Mouse (Mus musculus): ENCODE data around the gene Xpo6.

The Xpo6 gene

DNA sequence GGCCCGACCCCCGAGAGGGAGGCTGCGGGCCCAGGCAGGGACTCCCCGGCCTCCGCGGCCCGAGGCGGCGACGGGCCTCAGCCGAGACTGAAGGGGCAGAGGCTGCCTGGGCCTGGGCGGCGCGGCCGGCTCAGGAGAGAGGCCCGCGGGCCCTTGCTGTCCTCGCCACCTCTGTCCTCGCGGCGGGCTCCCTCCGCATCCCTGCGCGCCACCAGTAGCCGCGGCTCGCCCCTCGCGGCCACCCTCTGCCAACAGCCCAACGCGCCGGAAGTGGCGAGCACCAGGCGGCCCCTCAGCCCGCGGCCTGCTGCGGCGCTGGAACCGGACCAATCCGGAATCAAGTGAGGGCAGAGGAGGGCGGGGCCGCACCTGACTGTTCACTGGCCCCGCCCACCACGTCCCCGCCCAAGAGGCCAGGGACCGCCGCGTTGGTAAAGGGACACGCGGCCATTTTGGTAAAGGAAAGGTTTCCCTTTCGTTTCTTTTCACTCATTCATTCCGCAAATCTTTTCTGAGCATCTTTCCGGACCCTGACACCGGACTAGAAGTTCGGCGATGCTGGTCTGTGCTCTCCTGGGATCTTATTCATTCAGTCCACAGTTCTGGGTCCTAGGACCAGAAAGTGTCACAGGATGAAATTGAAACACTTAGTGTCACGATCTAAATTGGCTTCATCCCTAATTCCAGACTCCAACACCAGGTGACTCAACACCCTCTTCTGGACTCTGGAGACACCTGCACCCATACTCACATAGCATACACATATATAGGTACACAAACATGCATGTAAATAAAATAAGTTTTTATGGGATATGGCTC, at the start of gene Xpo6:
Xpo6 (minus strand) TSS at position 324 of the 819 bp plus-strand sequence.
- peak; percentile 98 for DNase-seq

DNA sequence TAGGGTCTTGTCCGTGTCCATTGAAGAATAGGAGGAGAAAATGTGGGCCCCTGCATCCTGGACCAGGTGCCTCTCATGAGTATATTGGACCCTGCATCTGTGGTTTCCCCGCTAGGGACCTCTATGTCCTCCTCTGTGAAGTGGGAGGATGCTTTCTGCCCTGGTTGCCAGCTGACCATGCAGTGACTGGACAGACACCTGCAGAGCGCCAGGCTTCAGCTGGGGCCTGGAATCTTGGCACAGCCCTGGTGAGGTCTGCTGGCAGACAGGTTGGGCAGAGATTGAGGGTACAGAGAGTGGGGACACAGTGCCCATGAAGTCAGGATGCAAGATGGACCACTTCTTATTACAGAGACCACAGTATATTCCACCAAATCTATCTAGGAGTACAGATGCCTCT, 49.7 kb upstream of the Xpo6 start:
- DNase-seq = no peak

DNA sequence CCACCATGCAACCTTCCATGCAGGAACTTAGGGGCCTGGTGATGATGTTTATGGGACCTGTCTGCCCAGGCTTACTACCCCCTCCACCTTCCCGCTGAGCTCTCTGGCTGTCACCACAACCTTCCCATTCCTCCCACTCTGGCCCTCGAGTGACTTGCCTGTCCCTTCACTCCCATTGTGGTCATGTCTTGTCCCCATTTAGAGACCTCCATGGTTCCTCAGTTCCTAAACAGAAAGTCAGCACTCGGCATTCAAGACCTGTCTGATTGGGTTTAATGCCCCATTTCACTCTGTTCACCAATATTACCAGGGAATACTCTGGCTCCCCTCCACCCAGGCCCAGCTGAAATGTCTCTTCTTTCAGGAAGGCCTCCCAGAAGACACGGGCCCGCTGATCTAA, 48.8 kb upstream of the Xpo6 start:
- DNase-seq = no peak

DNA sequence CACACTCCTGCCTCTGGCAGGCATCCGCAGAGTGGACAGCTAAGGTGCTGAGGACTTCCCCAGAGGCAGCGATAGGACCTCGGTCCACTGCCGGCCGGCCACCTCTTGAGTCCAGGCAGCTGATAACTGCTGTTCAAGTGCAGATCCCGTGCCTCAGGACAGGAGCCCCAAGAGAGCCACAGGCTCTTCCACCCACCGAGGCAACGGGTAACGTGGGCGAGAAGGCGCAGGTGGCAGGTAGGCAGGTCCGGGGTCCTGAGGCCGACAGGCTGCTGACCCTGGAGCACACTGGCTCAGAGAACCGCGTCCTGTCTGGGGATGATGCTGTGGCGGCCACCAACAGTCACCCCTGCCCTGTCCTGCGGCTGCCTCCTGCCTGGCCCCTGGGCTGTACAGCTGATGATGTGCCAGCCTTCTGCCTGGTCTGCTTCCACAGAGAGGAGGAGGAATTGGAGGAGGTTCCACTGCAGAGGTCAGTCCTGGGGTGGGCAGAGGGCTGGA, 48.4 kb upstream of the Xpo6 start:
- no peak for DNase-seq

DNA sequence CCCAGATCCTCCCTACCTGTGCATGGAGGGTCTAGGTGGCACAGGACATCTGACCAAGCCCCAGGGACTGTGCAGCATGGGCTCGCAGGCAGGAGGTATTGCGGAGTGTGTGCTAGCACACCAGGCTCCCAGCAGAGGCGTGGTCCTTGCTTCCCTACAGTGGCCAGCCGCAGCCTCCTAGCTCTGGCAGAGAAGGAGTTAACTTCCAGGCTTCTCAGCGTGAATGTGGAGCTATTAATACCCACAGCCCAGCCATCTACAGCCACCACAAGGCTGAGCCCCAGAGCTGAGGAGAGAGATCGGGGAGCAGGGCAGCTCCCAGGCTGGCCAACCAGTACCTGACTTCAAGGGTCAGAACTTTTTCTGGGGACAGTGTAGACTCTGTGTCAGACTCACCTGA, 47.8 kb upstream of the Xpo6 start:
- no peak for DNase-seq

DNA sequence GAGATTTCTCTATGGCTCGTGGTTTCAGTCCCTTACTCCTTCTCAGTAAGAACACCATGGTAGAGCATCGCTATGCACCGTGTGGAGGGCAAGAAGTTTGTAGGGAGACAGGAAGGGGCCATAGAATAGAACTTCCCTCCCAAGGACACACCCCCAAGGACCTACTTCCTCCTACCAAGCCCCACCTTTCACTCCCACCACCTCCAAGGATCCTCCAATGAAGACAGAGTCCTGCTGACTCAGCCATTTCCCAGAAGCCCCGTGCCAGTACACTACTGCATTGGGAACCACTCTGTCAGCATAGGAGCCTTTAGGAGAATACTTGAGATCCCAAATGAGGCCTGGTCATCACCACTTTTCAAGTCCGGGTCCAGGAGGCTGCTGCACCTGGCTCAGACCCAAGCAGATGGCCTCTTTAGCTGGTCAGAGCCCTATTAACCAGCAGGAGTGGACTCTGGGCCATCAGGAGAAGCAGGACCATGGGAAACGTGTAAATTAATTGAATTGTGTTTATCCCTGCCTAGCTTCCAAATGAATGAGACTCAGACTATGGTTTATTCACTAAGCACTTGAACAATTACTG, 44.0 kb upstream of the Xpo6 start:
- no peak for DNase-seq

DNA sequence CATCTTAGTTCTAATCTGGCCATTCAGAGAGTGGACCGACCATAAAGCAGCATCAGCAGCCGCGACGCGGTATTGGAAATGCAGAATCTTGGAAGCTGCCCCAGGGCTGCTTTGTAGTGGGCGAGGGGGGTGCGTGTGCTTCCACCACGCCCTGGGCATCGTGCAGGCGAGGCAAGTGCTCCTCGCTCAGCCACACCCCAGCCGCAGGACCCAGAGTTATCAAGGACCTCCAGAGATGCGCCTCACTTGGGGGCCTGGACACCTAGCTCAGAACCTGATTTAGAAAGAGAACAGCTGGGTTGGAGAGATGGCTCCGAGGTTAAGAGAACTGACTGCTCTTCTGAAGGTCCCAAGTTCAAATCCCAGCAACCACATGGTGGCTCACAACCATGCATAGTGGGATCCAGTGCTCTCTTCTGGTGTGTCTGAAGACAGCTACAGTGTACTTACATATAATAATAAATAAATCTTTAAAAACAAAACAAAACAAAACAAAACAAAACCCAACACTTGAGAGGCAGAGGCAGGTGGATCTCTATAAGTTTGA, 40.6 kb upstream of the Xpo6 start:
- no peak for DNase-seq

DNA sequence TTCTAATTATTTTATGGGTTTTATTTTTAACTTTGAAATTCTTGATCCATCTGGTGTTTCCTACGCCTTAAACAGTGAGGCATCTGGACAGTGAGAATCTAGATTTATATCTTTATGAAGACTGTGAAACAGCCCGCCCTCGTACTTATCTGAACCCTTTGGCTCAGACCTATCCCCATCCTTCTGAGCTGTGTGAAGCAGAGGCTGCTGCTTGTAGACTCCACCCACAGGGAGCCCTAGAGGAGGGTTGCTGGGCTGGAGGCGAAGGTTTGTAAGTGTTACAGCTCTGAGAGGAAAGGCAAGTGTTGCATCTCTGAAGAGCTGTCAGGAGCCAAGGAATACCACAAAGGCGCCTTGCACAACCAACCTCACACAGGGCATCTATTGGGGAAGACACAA, 36.5 kb upstream of the Xpo6 start:
- DNase-seq = no peak

DNA sequence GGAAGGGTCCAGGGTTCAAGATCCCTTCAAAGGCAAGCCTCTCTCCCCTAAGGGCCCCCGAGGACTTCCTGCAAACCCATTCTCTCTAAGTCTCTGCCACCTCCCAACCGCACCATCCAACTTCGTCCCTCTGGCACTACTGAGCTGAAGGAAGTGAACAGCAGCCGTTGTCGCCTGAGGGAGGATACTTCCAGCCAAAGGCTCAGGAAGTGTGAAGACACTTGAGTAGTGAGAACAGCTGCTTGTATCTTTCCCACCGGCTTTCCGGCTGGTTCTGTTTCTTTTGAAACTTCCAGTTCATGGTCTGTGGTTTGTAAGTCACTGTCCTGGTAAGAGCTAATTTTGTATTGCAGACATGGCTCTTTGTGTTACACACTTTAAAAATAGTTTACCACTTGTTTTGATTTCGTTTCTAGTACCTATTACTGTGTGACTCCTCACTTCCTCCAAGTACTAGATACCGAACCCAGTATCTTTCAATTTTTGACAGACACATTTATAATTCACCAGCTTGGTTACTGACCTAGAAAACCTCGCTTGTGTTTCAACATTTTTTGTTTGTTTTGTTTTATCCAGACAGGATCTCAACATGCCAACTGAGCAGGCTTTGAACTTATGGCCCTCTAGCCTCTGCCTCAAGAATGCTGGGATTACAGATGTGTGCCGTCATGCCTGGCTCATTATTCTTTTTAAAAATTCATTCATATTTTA, 35.9 kb upstream of the Xpo6 start:
- DNase-seq = no peak

DNA sequence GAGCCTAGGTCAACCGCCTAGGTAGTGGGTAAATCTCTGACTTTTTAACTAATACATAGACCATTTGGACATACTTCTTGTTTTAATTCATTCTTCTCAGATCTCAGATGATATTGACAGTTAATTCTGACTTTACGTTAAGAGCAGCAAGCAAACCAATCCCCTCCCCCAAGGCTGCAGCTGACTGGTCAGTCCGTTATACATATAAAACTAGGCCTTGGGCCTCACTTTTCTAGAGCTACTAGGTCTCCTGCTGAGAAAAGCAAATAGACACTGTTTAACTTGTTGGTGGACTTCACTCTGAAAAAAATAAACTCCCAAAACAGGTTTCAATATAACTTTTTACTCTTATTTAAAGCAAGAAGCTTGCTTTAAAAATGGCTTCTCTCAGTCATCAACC, 34.3 kb upstream of the Xpo6 start:
- no peak for DNase-seq

DNA sequence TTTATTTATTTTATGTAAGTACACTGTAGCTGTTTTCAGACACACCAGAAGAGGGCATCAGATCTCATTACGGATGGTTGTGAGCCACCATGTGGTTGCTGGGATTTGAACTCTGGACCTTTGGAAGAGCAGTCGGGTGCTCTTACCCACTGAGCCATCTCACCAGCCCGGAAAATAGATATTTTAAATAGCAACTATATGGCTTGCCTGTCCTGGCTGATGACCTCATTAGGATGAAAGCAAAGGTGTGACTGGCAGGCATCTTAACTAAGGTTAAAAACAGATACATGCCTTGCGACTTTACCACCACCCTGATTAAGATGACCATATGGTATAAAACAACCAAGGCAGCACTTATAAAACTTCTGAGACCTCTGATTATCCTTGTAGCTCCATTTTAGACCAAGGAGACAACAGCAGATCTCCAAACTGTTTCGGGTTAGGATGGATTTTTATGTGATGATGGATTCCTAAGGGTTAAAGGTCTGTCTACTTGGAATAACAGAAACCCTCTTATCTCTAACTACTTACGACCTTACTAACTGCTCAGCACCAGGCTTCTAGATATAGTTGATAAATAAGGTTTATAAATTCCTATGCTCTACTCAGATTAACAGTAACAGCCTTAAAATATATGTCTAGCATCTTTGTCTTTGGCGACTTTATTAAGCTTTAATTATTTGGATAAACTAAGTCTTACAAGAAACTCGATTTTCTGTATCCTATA, 32.2 kb upstream of the Xpo6 start:
- DNase-seq = no peak

DNA sequence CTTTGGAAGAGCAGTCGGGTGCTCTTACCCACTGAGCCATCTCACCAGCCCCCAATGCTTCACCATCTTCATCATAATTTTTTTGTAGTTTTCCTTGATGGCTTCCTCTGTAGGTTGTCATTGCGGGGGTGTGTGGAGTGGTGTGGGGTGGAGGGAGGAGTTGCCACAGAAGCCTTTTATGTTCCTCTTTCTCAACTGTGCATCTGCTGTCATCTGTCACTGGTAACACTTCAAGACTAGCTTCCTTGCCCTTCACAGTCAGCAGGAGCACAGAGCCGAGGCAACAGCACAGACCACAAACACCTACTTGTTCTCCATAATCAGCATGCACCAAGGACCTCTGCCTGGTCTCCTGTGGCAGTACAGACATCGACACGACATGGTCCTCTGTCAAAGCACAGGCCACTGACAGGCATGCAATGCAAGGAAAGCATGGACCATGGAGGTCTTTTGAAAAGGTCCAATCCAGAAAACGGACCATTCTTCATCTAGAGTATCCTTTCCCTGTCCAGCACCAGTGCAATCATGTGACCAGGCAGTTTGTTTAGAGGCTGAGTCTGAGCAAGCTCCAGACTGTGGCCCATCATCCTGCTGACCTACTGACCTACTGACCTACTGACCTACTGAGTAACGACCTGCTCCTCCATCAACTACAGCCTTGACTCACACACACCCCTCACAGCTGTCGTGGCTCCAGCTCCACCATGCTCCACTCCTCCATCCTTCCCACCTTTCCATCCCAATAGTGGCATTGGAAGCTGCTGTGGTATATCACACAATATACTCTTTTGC, 30.3 kb upstream of the Xpo6 start:
- DNase-seq = no peak

DNA sequence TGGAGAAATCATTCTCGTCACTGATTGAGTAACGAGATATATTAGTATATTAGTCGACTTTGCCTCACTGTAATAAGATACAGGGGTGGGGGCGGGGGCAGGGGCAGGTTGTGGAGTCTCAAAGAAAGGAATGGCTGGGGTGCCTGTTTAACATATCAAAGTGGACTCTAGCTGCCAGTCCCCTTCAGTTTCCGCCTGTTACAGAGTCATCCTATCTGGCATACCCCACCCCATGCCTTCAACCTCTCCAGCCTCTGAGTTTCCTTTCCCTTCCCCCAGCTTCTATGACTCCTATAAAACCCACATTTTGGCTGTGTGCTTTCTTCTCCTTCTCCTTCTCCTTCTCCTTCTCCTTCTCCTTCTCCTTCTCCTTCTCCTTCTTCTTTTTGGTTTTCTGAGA, 25.8 kb upstream of the Xpo6 start:
- no peak for DNase-seq

DNA sequence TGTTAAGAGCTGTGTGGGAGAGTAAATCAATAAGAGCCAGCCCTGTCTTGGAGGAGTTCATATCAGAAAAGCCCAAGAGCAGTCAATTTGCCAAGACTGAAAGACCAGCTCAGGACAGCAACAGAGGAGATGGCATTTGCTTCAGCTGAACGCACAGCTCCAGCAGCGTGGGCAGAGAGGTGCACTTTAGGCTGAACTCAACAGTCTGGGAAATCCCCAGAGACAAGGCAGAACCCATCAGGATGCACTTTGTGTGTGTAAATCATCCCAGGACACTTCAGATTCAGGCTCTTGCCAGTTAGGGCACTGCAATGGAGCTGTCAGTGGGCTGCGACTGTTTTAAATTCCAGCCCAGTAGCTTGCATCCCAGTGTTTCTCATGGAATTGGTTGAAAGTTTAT, 22.5 kb upstream of the Xpo6 start:
- DNase-seq = no peak

DNA sequence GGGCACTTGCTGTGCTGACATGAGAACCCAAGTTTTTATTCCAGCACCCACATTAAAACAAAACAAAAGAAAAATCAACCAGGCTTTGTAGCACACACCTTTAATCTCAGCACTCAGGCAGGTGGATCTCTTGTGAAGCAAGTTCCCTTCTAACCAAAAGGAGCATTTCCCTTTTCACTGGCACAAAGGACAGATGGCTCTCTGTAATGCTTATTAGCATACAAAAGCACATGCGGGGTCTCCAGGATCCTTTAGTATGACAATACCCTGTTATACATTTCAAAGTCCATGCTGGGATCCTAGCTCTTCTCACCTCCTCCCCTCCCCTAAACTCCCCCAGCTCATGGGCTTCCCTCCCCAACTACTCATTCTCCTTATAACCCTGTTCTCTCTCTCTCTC, 20.3 kb upstream of the Xpo6 start:
- no peak for DNase-seq

DNA sequence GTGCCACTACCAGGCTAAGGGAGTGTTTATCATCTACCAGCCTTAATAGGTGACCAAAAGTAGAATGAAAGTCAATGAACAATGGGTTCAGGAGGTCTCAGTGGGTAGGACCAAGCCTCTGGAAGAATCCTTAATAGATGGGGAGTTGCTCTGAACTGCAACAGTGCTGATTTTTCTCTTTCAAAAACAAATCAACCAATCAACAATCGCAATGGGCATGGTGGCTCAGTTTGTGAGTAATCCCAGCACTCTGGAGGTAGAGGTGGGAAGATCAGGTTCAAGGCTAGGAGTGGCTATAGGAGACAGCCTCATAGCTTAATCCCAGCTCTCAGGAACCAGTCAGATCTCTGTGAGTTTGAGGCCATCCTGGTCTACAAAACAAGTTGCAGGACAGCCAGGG, 18.0 kb upstream of the Xpo6 start:
- DNase-seq = no peak

DNA sequence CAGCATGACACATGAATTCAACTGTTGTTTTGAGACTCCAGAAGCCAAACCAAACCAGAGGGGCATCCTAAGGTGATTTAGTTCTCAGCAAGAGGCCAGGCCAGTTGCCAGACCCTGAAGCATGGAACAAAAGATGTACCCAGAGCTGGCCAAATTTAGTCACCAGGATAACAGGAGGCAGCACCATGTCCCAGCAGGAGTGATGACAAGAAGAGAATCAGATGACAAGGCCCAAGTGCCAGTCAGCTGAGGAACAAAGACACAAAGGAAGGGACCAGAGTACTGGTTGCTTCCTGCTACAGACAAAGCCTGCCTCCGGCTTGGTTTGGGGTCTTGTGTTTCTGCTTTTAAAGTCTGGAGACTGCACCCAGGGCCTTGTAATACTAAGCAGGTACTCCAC, 16.6 kb upstream of the Xpo6 start:
- no peak for DNase-seq

DNA sequence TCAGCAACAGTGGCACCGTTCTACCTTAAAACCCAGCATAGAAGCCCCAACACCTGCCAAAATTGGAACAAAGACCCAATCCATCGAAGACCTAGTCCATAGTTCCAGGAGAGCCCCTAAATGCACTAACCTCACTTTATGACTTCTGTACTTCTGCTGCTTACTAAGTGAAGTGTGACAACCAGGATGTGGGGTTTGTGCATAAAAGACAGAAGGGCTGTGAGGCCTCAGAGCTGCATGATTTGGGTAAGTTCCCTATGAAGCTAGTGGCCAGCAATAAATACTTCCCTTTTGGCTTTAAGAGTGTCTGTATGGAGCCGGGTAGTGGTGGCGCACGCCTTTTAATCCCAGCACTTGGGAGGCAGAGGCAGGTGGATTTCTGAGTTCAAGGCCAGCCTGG, 10.6 kb upstream of the Xpo6 start:
- DNase-seq = no peak

DNA sequence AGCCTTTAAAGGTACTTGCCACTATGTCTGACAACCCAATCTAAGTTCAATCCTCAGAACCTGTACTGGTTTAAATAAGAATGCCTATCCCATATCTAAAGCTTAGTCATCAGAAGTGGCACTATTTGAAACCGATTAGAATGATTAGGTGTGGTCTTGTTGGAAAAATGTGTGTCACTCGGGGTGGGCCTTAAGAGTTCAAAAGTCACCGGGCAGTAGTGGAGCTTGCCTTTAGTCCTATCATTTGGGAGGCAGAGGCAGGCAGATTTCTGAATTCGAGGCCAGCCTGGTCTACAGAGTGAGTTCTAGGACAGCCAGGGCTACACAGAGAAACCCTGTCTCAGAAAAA, 670 bp upstream of the Xpo6 start:
- DNase-seq = no peak

DNA sequence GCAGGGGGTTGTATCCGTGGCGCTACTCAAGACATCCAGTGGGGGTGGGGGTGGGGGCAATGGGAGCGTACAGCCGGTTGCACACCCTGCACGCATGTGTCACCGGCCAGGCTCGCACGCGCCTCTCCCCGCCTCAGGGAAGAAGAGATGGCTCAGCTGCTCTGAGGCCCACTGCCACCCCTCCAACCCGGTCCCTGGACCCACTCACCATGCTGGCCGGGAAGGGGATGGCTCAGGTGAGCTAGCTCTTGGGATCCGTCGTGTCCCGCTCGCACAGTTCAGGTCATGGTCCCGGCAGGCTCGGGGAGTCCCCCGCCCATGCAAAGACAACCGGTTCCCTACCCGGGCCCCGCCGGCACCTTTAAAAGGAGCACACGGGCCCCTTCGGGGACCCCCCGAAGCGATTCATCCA, 604 bp downstream of the Xpo6 start:
- peak; percentile 29 for DNase-seq

DNA sequence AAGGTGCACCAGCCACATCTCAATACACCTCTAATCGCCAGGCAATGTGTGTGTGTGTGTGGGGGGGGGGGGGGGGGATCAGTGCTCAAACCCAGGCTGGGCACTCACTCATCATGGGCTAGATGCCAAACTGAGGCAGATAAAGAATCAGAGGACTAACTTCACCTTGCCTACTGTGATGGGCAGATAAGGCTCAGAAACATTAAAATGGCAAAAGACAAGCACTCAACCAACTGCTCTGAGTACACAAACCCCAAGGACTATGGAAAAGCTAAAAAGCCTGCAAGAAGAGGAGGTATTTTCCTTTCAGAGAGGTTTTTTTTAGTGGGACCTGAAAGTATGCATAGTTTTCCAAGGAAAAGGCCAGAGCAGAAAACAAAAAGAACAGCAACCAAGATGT, 1.4 kb downstream of the Xpo6 start:
- DNase-seq = no peak

DNA sequence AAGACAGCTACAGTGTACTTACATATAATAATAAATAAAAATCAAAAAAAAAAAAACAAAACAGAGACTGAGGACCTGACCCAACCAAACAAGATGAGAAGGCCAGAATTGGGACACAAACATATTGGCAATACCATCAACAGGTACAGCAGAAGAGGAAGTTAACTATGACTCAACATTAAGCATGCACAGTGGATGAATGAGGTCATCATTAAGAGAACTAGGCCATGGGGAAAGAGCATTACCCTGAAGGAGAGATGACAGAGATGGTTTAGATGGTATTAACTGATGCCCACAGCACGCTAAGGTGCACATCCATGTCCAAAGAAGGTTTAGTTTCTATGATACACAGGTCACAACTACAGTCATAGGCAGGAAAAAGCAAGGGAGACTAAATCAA, 6.1 kb downstream of the Xpo6 start:
- DNase-seq = no peak
